Mouse (Mus musculus): Measurements from ENCODE around the gene Ppia.
A peak's percentile ranks its signal among the peaks of the same experiment; 100 is the strongest.
"Not testable (repeated sequence)": the region's sequence is repeated elsewhere in the genome, so short reads cannot be mapped to it uniquely, and the experiment has no call there.

Ppia gene

DNA sequence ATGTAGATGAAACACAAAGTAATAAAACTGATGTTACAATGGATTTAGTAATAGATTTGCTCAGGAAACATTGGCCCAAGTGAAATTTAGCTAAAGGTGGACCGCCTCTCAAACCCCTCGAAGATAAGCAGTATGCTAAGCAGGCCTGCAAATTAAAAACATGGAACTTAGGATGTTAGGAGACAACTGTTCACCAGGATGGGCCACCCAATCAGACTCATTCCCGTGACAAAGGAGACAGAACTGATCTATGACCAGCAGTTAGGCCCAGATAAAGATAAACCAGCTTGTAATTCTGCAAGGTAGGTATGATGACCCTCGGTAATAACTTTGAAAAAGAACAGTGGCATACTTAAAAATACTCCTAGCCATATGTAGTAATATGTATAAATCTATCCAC, 27.9 kb downstream of the Ppia start:
- no peak for DNase-seq

GRCm38 (mm10) chr11:6443727-6444076, 28.5 kb downstream of the Ppia start:
- DNase-seq, result no peak

- DNase-seq, result peak; percentile 99
These were observed 29.0 kb downstream of the Ppia start, which contains the start of gene H2afv for GRCm38 (mm10) chr11:6444077-6444853. Gene H2afv (minus strand): TSS chr11:6444443.

- no peak for DNase-seq
These were observed 30.2 kb downstream of the Ppia start for GRCm38 (mm10) chr11:6445441-6445840.

- DNase-seq, result no peak
These were observed 30.7 kb downstream of the Ppia start for GRCm38 (mm10) chr11:6445951-6446350.

- no peak for DNase-seq
These were observed 32.2 kb downstream of the Ppia start for GRCm38 (mm10) chr11:6447493-6447892.

GRCm38 (mm10) chr11:6448155-6448554, 32.9 kb downstream of the Ppia start:
- not testable (repeated sequence) for DNase-seq

DNA sequence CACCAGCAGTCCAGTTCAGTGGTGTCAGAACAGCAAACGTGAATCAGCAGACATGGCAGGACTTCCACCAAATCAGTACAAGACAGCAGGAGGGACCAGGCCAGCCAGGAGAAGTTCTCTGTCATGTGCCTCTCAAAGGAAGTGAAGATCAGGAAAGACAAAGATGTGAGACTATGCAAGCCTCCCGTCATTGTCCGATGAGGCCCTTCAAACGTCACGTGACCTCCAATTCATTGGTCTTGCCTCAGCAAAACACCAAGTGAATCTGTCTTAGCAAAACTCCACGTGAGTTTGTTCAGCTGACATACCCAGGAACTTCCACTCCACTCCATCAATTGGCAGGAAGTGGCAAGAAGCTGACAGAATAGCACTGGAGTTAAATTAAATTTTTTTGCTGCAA, 40.8 kb downstream of the Ppia start:
- no peak for DNase-seq

DNA sequence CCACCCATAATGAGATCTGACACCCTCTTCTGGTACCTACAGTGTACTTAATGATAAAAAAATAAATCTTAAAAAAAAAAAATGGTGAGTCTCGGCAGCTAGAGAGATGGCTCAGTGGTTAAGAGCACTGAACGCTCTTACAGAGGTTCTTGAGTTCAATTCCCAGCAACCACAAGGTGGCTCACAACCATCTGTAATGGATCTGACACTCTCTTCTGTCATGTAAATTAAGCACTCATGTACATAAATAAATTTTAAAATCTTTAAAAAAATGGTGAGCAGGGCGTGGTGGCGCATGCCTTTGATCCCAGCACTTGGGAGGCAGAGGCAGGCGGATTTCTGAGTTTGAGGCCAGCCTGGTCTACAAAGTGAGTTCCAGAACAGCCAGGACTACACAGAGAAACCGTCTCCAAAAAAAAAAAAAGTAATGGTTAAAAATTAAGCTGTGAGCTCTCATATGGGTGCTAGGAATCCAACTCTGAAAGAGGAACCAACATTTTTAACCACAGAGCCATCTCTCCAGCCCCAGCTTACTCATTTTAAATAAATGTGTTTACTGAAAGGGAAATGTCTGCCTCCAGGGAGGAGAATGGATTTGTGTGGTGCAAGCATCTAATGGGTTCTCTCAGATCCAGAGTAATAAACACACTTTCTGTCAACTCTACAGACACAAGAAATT, 48.1 kb downstream of the Ppia start:
- DNase-seq, result no peak

DNA sequence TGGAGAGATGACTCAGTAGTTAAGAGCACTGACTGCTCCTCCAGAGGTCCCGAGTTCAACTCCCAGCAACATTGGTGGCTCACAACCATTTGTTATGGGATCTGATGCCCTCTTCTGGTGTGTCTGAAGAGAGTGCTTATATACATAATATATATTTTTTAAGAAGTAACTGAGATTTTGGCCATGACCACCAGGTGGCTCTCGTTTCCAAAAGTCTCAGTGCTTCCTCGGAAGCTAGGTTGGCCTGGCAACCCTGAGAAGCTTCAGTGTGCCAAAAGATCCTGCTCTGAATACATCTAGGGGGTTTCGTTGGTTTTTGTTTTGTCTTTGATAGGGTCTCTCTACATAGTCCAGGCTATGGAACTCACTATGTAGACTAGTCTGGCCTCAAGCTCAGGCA, 49.9 kb downstream of the Ppia start:
- DNase-seq, result peak; percentile 65

GRCm38 (mm10) chr11:6468541-6468940, 53.3 kb downstream of the Ppia start:
- no peak for DNase-seq
